Mouse (Mus musculus) embryonic fibroblast, embryonic 13.5 days (primary cell): ENCODE data around the gene 2900011O08Rik.

ENCODE experiments used
- CTCF ChIP-seq: IDR thresholded peaks from 2 replicates; pipeline ENCODE4 v1.5.1; 2011; ENCODE audit warnings: mild to moderate bottlenecking, control low read depth, low read length, moderate library complexity, borderline replicate concordance; ENCODE audit not compliant: insufficient read depth
- POLR2A ChIP-seq: IDR thresholded peaks from 2 replicates; pipeline ENCODE4 v1.6.1; 2011; ENCODE audit warnings: low read depth, mild to moderate bottlenecking, control low read depth, low read length, moderate library complexity

- TF ChIP-seq POLR2A (no peak), CTCF (no peak)
These were observed 58.3 kb downstream of the 2900011O08Rik start for GRCm38 (mm10) chr16:14044695-14045094.
